Mouse (Mus musculus) ES-E14 (cell line): ENCODE results near the gene Rwdd2a.

ENCODE experiments used
- CHD2 ChIP-seq: IDR thresholded peaks from 2 replicates; pipeline ENCODE4 v1.6.1; 2014; ENCODE audit warnings: mild to moderate bottlenecking, low read depth, low read length, inconsistent platforms
- HCFC1 ChIP-seq: IDR thresholded peaks from 2 replicates; pipeline ENCODE4 v1.6.1; 2012; ENCODE audit warnings: low read length, inconsistent platforms, borderline replicate concordance; ENCODE audit not compliant: insufficient read depth
- MAFK ChIP-seq: IDR thresholded peaks from 2 replicates; pipeline ENCODE4 v1.6.1; 2014; ENCODE audit warnings: mild to moderate bottlenecking, low read depth, low read length, inconsistent platforms; ENCODE audit not compliant: insufficient read depth
- ZC3H11A ChIP-seq: IDR thresholded peaks from 2 replicates; pipeline ENCODE4 v1.6.1; 2012; ENCODE audit warnings: low read depth, mild to moderate bottlenecking, inconsistent platforms, low read length, borderline replicate concordance
- ZNF384 ChIP-seq: IDR thresholded peaks from 2 replicates; pipeline ENCODE4 v1.6.1; 2012; ENCODE audit warnings: low read depth, low read length, inconsistent platforms

- TF ChIP-seq ZC3H11A: no peak
- no peak for TF ChIP-seq HCFC1
- no peak for TF ChIP-seq ZNF384
- no peak for TF ChIP-seq MAFK
- no peak for TF ChIP-seq CHD2
Observed at GRCm38 (mm10) chr9:86573616-86574303, 2.0 kb downstream of the Rwdd2a start.
